Mouse (Mus musculus): ENCODE measurements around the gene Trub1.

DNA sequence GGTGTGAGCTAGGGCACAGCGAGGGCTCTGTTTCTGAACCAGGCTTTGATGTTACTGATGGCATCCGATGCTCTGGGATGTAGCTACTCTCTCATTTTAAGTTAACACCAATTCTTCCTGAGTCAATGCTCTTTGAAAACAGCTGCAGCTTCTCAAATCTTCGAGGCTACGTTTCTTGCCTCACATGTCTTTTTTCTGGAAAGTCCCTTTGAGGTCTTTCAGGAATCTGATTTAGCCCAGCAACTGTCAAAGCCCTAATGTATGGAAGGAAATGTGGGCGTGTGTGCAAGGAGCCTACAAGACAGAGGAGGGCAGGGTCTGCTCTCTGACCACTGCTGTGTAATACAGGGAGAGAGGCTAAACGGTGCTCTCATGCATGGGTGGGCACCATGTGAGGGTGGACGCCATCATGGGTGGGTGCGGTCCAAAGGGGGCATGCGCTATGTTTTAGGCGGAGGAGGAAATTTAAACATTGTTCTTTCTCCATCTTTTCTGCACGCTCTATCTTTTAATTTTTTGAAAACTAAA, 55.6 kb downstream of the Trub1 start:
- TF ChIP-seq EP300 (IDR thresholded peaks at IDR 0.05; ENCODE audit: low read depth) (no peak), CTCF (IDR thresholded peaks at IDR 0.05; ENCODE audit: low read depth) (no peak)
